Mouse (Mus musculus) small intestine, adult 2 months (tissue): ENCODE data around the gene Ulk4.

Source experiments
- CTCF ChIP-seq: fragments of 200-500 bp; IDR thresholded peaks from 2 replicates; pipeline ENCODE4 v1.5.1; 2012; ENCODE audit warnings: low read depth, mild to moderate bottlenecking, control low read depth, inconsistent platforms, low read length, moderate library complexity, mixed read lengths; ENCODE audit not compliant: insufficient replicate concordance, insufficient read length; ENCODE audit errors: extremely low read depth
- POLR2A ChIP-seq: fragments of 200-500 bp; IDR thresholded peaks from 2 replicates; pipeline ENCODE4 v1.6.1; 2012; ENCODE audit warnings: low read depth, mild to moderate bottlenecking, control low read depth, inconsistent platforms, low read length, moderate library complexity

DNA sequence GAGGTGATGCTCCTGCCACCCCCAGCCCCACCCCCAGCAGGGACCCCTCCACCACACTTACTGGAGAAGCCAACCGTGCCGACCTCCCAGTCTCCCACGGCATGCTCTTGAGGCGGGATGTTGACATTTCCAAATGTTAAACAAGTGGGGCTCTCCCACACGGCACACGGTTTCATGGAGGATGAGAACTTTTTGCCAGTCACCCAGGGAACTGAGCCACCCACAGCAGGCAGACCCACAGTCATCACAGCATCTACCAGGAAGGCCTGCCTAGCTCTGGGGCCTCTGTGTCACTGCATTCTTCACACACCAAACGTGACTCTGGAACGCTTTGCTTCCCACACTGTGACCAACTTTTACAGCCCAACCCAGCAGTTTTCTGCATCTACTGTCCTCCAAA lies 152.3 kb downstream of the Ulk4 start:
- TF ChIP-seq CTCF (no peak), POLR2A (no peak)
